Mouse (Mus musculus) forebrain, embryonic 11.5 days (tissue): ENCODE results near the gene Dhx30. TPM values are rescaled to one million over a fixed set of nuclear protein-coding genes. Genes with fewer than 3 reads are reported as not detected.
A peak's percentile ranks its signal among the peaks of the same experiment; 100 is the strongest.
"Not testable (repeated sequence)": the region's sequence is repeated elsewhere in the genome, so short reads cannot be mapped to it uniquely, and the experiment has no call there.

Experiments used
- ATAC-seq: fragments of 200-750 bp; cut with Nextera tagmentation; replicated peaks from 2 replicates; pipeline ENCODE4 v1.8.0; 2017; ENCODE audit warnings: moderate TSS enrichment; ENCODE audit not compliant: low FRiP score
- DNase-seq: peaks from one replicate; pipeline ENCODE4 v3.0.0-alpha.2; 2017; ENCODE audit warnings: low spot score
- H3K27ac ChIP-seq: fragments of 300-500 bp; sonication (generic); 2 replicates; pipeline ENCODE4 v1.5.1; 2014; ENCODE audit warnings: low read depth, low read length
- H3K27me3 ChIP-seq: fragments of 300-500 bp; sonication (generic); 2 replicates; pipeline ENCODE4 v1.6.1; 2014; ENCODE audit warnings: mild to moderate bottlenecking, low read length, mixed read lengths; ENCODE audit not compliant: control insufficient read depth, insufficient read depth
- H3K36me3 ChIP-seq: fragments of 300-500 bp; sonication (generic); 2 replicates; pipeline ENCODE4 v1.6.1; 2014; ENCODE audit warnings: mild to moderate bottlenecking, low read length, moderate library complexity, mixed read lengths; ENCODE audit not compliant: control insufficient read depth, insufficient read depth
- H3K4me1 ChIP-seq: fragments of 300-500 bp; sonication (generic); replicated peaks from 2 replicates; pipeline ENCODE4 v1.6.1; 2014; ENCODE audit warnings: low read length, mixed read lengths; ENCODE audit not compliant: control insufficient read depth, insufficient read depth
- H3K4me2 ChIP-seq: fragments of 300-500 bp; sonication (generic); 2 replicates; pipeline ENCODE4 v1.6.1; 2014; ENCODE audit warnings: low read depth, mild to moderate bottlenecking, low read length, moderate library complexity, mixed read lengths; ENCODE audit not compliant: severe bottlenecking
- H3K4me3 ChIP-seq: fragments of 300-500 bp; sonication (generic); 2 replicates; pipeline ENCODE4 v1.5.1; 2014; ENCODE audit warnings: low read depth, low read length
- H3K9ac ChIP-seq: fragments of 300-500 bp; sonication (generic); 2 replicates; pipeline ENCODE4 v1.6.1; 2014; ENCODE audit warnings: low read length
- H3K9me3 ChIP-seq: fragments of 300-500 bp; sonication (generic); 2 replicates; pipeline ENCODE4 v1.6.1; 2016; ENCODE audit warnings: low read length, mixed read lengths; ENCODE audit not compliant: control insufficient read depth
- WGBS: fragments of 180-500 bp; shearing (Covaris S2); extraction: QIAGEN DNeasy Blood & Tissue Kit; methylation state at CpG from one replicate; pipeline ENCODE4 v1.1.7; 2014; 5-methylcytosine and 5-hydroxymethylcytosine counted together
- polyA plus RNA-seq: library from polyadenylated mRNA; unstranded; fragments of >200 nt; fragmentation: Nextera tagmentation; extraction: Ambion mirVana; gene quantifications from 2 replicates; pipeline ENCODE4 v1.2.1, GENCODE M21; 2014

Gene Dhx30
- polyA plus RNA-seq, 1 experiment from 2014 or later = 186 TPM

DNA sequence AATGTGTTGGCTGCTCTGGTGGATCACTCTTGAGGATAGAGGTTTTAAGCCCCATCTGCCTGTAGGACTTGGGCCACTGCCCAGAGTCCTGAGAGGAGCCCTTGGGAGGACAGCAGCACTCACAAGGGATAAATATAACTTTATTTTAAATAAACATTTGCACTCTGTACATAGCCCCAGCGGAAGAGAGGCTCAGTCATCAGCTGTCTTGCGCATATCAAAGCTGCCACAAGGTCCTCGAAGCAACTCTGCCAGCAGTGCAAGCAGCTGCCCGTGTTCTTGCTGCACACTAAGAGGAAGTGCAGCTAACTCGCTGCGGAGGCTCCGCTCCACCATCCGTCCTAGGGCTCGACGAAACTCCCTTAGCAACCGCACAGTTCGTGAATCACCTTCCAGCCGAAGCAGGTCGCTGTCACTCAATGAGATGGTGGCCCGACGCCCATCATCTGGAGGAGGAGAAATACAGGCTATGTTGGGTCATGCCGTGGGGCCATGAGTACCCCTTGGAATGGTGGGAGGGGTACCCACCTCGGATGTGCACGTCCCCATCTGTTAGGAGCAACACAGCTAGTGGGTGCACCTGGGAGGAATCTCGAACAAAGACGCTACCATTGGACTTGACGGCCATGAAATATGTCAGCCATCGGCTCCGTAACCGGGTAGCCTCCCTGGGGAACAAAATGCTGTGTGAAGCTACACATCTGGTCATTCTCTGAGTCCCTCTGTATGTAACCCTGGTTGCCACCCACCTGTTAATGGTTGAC is 33.2 kb downstream of the Dhx30 start:
- Histone ChIP-seq H3K36me3 (peaks cover 37% of the 10 kb centered on the region), H3K9me3 (no peaks in the 10 kb centered on the region), H3K4me2 (no peak overlapping the region), H3K4me1 (no peaks in the 10 kb centered on the region), H3K4me3 (no peak overlapping the region), H3K9ac (no peak overlapping the region), H3K27ac (no peak overlapping the region), H3K27me3 (no peaks in the 10 kb centered on the region)
- no peak for ATAC-seq
- peak; percentile 48 for DNase-seq
- 94% methylated on average over 25 of the region's 25 CpGs for WGBS

DNA sequence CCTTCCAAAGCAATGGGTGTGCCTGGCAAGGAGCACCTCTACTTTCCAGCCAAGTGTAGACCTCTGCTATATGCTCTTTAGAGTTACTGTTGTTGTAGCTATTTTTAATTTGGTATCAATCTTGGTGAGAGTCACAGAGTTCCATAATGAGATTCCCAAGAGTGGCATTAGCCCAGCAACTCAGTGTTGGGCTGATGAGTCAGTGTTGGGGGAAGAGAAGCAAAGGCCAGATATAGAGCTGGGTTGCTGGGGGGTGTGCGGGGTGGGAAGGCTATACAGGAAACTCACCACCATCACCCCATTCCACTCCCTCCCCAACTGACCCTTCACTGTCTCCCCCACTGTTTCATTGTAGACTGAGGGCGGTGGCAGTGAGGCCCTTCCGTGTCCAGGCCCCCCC is 36.6 kb downstream of the Dhx30 start:
- no peak overlapping the region for H3K9ac ChIP-seq
- no peak overlapping the region for H3K27ac ChIP-seq
- peak; percentile 47 for DNase-seq
- WGBS = 68% methylated on average over 3 of the region's 3 CpGs
- peaks cover 15% of the 10 kb centered on the region; the same call in 1 of the 2 replicates for H3K36me3 ChIP-seq
- no peak for ATAC-seq
- H3K9me3 ChIP-seq = no peaks in the 10 kb centered on the region
- H3K4me1 ChIP-seq = no peaks in the 10 kb centered on the region
- H3K27me3 ChIP-seq = no peaks in the 10 kb centered on the region
- H3K4me2 ChIP-seq = no peak overlapping the region
- H3K4me3 ChIP-seq = no peak overlapping the region

DNA sequence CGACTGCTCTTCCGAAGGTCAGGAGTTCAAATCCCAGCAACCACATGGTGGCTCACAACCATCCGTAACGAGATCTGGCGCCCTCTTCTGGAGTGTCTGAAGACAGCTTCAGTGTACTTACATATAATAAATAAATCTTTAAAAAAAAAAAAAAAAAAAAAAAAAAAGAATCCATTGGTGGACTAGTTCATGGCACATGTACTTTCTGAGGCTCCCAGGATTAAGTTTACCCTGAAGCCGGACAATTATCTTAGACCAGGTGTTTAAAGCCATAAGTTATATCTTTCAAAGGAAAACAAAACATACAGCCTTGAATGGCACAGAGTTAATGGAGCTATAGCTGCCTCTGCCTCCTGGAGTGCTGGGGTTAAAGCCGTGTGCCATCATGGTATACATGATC is 41.2 kb downstream of the Dhx30 start:
- H3K9ac ChIP-seq, H3K4me2 ChIP-seq, H3K27ac ChIP-seq, DNase-seq, H3K4me1 ChIP-seq, ATAC-seq, H3K36me3 ChIP-seq, H3K4me3 ChIP-seq, H3K27me3 ChIP-seq, H3K9me3 ChIP-seq: not testable (repeated sequence)
- 84% methylated on average over 4 of the region's 7 CpGs for WGBS

DNA sequence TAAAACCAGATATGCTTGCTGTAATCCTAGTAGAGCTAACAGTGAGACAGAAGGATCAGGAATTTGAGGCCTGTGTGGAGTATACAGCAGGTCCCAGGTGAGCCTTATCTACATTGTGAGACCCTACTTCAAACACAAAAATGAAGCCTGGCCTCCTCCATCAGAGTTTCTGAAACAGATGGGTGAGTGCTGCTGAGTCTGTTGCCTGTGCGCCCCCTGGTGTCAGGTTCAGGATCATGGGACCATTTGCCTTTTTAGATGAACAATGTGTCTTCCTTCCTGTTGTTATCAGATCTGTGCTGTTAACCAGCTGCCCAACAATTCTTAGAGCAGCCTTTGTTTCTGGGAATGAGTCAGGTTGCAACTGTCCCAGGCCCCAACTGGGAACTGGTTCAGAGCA is 45.8 kb downstream of the Dhx30 start:
- Histone ChIP-seq H3K9me3 (no peaks in the 10 kb centered on the region), H3K36me3 (peaks cover 5% of the 10 kb centered on the region; the same call in 1 of the 2 replicates), H3K9ac (no peak overlapping the region), H3K4me1 (no peaks in the 10 kb centered on the region), H3K4me3 (no peak overlapping the region), H3K27ac (no peak overlapping the region), H3K4me2 (no peak overlapping the region), H3K27me3 (no peaks in the 10 kb centered on the region)
- WGBS = 10% methylated on average over 1 of the region's 1 CpGs
- peak; percentile 87 for DNase-seq
- ATAC-seq = 0 out of 2 replicates have a peak, but pooled peaks have one; percentile 27

DNA sequence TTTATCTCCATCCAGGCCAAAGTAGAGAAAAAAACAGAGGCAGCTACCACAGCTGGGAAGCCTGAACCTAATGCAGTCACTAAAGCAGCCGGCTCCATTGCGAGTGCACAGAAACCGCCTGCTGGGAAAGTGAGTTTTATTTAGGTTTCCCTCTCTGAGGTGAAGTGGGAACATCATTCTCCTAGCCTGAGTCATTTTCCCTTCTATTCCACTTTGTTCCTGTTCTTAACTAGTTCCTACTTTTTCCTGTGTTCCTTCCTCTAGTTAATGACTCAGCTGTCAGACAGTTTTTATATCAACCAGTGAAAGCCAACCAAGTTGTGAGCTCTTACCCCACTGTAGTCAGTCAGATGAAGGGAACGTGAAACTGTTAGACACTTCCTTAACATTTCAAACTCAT is 46.6 kb downstream of the Dhx30 start:
- ATAC-seq (no peak), DNase-seq (no peak)
- Histone ChIP-seq H3K4me1 (no peaks in the 10 kb centered on the region), H3K27me3 (no peaks in the 10 kb centered on the region), H3K27ac (no peak overlapping the region), H3K4me3 (no peak overlapping the region), H3K9me3 (no peaks in the 10 kb centered on the region), H3K9ac (no peak overlapping the region), H3K4me2 (no peak overlapping the region), H3K36me3 (peaks cover 5% of the 10 kb centered on the region; the same call in 1 of the 2 replicates)
- WGBS = 89% methylated on average over 4 of the region's 4 CpGs

DNA sequence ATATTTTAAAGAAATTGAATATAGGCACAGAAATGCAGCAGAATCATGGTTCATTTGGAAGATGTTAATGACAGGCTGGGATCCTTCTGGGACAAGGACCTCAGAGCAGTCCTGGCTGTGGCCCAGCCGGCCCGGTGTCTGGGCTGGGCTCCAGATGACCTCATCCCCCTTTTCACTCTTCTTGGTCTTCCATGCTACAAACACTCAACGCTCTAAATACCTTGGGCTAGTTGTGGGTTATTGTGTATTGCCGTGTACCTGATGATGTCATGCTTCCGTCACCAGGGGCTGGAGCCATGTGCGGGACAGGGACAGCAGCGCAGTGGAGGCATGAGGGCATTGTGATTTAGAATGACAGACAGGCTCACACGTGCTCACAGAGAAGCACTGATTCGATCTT is 47.3 kb downstream of the Dhx30 start:
- Histone ChIP-seq H3K27ac (no peak overlapping the region), H3K9me3 (no peaks in the 10 kb centered on the region), H3K4me1 (no peaks in the 10 kb centered on the region), H3K27me3 (no peaks in the 10 kb centered on the region), H3K4me3 (no peak overlapping the region), H3K36me3 (peaks cover 5% of the 10 kb centered on the region; the same call in 1 of the 2 replicates), H3K9ac (no peak overlapping the region), H3K4me2 (no peak overlapping the region)
- ATAC-seq = no peak
- no peak for DNase-seq
- 87% methylated on average over 9 of the region's 9 CpGs for WGBS

DNA sequence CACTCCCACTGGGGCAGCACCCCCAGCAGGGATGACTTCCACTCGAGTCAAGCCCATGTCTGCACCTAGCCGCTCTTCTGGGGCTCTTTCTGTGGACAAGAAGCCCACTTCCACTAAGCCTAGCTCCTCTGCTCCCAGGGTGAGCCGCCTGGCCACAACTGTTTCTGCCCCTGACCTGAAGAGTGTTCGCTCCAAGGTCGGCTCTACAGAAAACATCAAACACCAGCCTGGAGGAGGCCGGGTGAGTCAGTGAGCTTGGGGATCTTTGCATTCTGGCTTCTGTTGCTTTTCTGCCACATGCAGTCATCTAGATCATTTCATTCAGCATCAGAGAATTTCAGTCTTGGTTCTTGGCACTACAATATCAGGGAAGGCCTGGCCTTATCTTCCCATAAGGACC is 48.9 kb downstream of the Dhx30 start:
- Histone ChIP-seq H3K9me3 (no peaks in the 10 kb centered on the region), H3K36me3 (peaks cover 5% of the 10 kb centered on the region; the same call in 1 of the 2 replicates), H3K9ac (no peak overlapping the region), H3K27ac (no peak overlapping the region), H3K4me1 (no peaks in the 10 kb centered on the region), H3K4me2 (no peak overlapping the region), H3K27me3 (no peaks in the 10 kb centered on the region), H3K4me3 (no peak overlapping the region)
- DNase-seq (no peak), ATAC-seq (no peak)
- WGBS = 88% methylated on average over 6 of the region's 6 CpGs

DNA sequence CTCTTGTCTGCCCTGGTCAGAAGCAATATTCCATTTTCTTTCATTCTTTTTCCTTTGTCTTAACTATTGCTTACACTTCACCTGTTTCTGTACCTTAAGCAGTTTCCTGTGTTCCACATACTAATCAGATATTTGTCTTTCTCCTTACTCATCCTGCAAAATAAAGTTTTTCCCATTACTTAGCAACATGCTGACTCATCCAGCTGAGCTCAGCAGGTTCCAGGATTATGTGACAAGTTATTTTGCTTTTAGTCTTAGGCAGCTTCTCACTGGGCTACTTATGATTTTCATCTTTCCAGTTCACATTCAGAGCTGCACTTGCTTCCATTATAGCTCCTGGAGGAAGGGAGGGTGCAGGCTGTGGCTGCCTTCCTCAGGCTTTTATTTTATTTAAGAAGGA is 53.0 kb downstream of the Dhx30 start:
- ATAC-seq (no peak), DNase-seq (no peak)
- Histone ChIP-seq H3K27me3 (no peaks in the 10 kb centered on the region), H3K27ac (no peak overlapping the region), H3K9ac (no peak overlapping the region), H3K4me3 (no peak overlapping the region), H3K4me2 (no peak overlapping the region), H3K9me3 (no peaks in the 10 kb centered on the region), H3K4me1 (no peaks in the 10 kb centered on the region), H3K36me3 (peaks cover 5% of the 10 kb centered on the region; the same call in 1 of the 2 replicates)

DNA sequence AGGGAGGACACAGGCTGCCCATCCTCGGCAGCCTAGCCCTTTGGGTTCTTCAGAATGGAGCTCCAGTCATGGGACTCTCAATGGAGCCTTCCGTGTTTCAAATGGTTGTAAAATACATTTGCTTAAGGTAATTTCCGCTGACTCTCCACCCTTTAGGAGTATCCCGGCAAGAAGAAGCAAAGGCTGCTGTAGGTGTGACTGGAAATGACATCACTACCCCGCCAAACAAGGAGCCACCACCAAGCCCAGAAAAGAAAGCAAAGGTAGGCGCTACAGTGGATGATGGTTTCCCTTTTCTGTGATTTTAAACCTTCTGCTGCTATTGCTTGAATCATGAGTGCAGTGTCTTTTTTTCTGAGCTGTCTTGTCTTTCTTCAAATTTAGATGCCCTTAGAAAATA is 54.8 kb downstream of the Dhx30 start:
- ATAC-seq = no peak
- H3K4me3 ChIP-seq = no peak overlapping the region
- H3K9me3 ChIP-seq = no peaks in the 10 kb centered on the region
- H3K27me3 ChIP-seq = no peaks in the 10 kb centered on the region
- WGBS = 91% methylated on average over 6 of the region's 6 CpGs
- H3K9ac ChIP-seq = no peak overlapping the region
- H3K27ac ChIP-seq = no peak overlapping the region
- H3K4me1 ChIP-seq = no peaks in the 10 kb centered on the region
- no peaks in the 10 kb centered on the region for H3K36me3 ChIP-seq
- no peak for DNase-seq
- H3K4me2 ChIP-seq = no peak overlapping the region
